In the genomic region with DNA sequence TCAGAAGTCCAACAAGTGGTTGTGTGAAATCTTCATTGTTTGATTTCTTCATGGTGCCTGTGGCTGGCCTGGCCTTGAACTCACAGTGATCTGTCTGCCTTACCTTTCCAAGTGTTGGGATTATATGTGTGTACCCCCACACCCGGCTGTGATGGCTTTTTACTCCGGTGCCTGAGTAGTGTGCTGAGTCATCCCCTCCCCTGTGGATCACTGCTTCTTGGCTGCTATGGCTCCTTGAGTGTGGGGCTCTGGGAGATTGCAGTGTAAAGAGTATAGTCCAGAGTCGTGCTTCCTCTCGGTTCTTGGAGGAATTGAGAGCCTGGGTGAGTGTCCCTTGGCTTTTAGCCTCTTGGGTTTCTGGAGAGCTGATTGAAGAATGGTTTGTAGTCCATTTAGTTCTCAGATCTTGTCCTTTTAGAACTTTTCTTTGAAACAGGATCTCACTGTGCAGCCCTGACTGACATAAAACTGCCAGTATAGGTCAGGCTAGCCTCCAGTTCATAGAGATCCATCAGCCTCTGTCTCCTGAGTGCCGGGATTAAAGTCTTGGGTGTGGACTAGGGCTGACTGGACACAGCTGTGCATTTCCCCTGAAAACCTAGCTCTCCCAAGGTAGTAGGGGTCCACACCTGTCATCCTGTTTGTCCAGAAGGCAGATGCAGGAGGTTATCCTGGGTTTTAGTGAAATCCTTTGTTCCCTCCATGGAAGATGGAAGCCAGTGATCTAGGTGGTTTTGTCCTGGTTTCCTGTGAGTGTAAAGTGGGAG, we compare ENCODE assay signal across 14 mouse cellular contexts.
"Had no signal": no experiment of that assay in that cellular context is flagged by ENCODE, and none has a peak within 500 bp of the region (broad histone marks: within the 10 kb centered on the region; RNA-seq: fewer than 3 reads in every experiment).

No protein-coding gene starts in this region.

- H3K9me3 ChIP-seq: limb, embryonic 10.5 days; neural tube, embryonic 15.5 days had no signal

- DNase-seq: kidney, adult 2 months; kidney, postnatal 10 days; kidney, postnatal 4 days; lung, adult 2 months; lung, postnatal 10 days; thymus, postnatal 25 days had no signal

- H3K9ac ChIP-seq: liver, embryonic 14.5 days; midbrain, embryonic 13.5 days; neural tube, embryonic 15.5 days had no signal

- H3K27ac ChIP-seq: layer of hippocampus, adult 2 months; limb, embryonic 10.5 days; liver, embryonic 14.5 days; macrophage; midbrain, embryonic 13.5 days; neural tube, embryonic 15.5 days; stomach, postnatal 0 days had no signal

- ATAC-seq: inflammation-experienced regulatory T-cells, adult 6 months; midbrain, embryonic 13.5 days had no signal

- H3K4me2 ChIP-seq: midbrain, embryonic 13.5 days; neural tube, embryonic 15.5 days had no signal

- H3K4me3 ChIP-seq: layer of hippocampus, adult 2 months; limb, embryonic 10.5 days; midbrain, embryonic 13.5 days; neural tube, embryonic 15.5 days had no signal

- H3K27me3 ChIP-seq: midbrain, embryonic 13.5 days; neural tube, embryonic 15.5 days had no signal

- H3K4me1 ChIP-seq: limb, embryonic 10.5 days; midbrain, embryonic 13.5 days; neural tube, embryonic 15.5 days had no signal
